Mouse (Mus musculus) lung, postnatal 25 days (tissue): ENCODE data around the gene Lmod1.

Experiments
- DNase-seq: peaks from one replicate; pipeline ENCODE4 v3.0.0; 2022; ENCODE audit warnings: low spot score

Gene Lmod1

DNA sequence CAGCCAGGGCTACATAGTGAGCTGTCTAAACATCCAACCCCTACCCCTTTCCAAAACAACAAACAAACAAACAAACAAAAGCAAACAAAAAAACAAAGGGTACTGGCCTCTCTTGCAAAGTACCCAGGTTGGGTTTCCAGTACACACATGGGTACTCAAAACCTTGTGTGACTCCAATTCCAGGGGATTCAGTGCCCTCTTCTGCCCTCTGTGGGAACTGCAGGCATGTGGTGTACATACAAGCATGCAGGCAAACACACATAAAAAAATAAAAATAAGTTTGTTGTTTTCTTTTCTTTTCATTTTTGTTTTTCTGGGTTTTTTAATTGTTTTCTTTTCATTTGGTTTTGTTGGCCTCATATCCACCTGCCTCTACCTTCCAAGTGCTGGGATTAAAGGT is 37.5 kb downstream of the Lmod1 start:
- no peak for DNase-seq

DNA sequence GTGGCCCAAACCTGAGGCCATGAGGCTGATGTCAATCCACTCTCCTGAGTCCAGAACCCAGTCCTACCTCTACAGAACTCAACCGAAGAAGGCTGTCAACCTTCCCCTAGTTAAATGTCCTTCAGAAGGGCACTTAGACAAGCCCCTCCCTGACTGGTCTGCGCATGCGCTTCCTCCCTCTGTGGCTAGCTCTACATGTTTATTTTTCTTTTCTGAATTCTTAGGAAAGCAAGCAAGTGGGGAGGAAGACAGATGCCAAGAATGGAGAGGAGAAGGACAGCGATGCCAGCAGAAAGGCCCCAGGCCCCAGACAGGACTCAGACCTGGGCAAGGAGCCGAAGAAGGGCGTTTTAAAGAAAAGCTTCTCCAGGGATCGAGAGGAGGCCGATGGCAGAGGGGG is 38.8 kb downstream of the Lmod1 start:
- DNase-seq, result peak; percentile 65

DNA sequence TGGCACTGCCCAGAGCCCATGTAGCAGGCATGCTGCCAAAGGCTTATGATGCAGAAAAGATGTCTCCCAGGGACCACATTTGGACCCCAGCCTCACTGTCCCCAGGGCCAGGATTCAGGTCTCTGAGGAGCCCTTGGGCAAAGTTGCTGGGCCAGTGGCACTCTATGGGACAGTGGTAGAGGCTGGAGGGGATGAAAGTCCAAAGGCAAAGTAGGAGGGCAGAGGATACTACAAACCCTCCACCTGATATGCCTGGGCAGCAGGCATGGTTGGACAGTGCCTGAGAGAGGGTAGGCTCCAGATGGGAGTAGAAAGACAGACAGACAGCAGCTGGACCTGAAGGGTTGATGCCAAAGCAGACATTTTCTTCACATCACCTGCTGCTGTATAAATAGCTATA is 41.8 kb downstream of the Lmod1 start:
- DNase-seq, result no peak

DNA sequence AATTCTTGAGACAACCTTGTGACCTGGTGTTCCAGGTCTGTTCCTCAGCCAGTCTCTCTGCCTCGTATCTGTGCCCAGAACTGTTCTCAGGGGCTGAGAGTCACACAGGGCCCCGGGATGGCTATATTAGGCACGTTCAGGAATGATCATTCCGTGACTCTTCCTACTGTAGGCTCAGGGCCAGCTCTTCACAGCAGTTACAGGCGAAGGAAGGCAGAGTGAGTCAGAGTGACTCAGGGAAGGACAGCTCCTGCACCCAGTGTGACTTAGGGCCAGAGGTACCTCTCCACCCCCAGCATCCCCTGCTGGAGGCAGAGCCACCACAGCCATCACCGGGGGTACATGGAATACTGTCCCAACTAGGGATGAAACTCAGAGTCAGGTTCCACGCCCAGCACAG is 42.4 kb downstream of the Lmod1 start:
- DNase-seq, result no peak

DNA sequence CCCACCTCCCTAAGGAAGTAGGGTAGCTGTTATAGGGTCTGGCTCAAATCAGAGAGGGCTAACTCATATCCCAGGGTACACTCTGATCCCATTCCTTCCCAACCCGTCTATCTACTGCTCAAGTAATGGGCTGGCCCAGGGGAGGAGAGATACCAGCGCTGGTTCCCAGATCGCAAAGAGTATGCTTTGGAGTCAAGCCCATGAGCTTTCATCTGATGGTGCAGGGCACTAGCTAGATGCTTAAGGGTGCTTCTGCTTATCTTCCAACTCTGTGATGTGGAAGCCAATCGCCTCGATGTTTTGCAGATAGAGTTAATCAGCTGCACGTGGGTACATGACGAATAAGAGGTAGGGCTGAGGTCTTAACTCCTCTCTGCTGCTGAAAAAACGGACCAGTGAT is 43.0 kb downstream of the Lmod1 start:
- DNase-seq, result no peak

DNA sequence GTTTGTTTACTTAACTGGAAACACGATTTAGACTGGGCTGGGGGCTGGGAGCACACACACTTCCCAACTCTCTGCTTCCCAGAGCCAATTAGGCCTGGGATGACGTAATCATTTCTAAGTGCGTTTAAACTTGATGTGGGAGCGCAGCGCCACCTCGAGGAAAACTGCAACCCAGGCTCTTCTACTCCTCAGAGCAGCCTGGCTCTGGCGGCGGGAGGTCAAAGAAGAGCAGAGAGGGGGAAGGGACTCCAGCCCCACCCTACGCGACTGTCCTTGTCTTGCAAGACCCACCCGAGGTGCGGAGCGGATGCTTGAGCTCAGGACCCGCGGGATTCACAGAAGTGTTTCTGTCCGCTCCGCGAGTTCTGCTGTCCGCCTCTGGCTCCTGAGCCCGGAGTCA is 43.6 kb downstream of the Lmod1 start:
- peak; percentile 90 for DNase-seq

DNA sequence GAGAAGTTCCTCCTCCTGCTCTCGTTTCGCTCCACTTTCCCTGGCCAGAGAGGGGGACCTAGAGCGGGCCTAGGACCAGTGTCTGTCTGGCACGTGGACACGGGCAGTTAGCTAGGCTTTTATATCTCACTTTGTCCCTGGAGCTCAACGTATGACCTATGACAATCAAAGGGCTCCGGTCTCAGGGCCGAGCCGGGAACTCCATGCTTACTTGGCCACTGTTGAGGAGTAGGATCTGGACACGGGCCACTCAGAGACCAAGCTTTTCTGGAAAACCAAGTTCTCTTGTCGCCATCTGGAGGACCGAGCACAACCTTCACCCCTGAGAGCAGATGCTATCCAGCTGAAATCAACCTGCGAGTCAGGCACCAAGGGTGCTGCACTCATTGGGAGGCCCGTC is 44.4 kb downstream of the Lmod1 start:
- peak; percentile 71 for DNase-seq

DNA sequence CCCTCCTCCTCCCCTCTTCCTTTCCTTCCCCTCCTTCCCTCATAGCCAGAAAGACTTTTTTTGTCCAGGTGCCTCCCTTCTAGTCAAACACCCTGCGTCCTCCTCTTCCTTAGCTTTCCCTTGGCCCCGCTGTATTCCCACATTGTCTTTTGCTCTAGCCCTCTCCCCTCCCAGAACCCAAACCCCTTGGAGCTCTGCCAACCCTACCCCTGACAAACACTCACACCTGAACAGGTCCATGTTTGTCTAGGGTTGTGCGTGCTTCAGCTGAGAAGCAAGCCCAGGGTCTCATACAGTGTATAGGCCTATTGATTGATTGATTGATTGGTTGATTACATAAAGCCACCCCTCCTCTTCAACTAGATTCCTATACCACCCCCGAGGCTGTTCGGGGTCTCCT is 44.8 kb downstream of the Lmod1 start:
- no peak for DNase-seq

DNA sequence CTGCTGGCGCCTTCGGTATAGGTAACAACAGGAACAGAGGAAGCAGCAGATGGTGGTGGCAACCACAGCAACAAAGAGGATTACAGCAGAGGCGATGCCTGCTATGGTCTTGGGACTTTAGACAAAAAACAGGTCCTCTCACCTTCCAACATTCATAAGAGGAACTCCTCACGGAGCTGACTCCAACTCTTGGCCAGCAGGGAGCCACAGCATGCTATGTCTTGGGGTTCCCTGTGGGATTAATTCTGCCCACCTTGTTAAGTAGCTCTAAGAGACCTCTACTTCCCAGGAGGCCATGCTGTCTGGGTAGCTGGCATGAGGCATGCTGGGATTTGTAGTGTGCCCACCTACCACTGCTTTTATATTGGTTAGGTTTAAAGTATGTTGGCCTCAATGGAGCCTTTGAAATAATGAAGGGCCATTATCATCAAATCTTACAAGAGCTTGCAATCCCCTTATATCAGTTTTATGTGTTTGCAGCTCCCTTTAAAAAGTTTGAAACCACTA is 48.6 kb downstream of the Lmod1 start:
- DNase-seq, result no peak

DNA sequence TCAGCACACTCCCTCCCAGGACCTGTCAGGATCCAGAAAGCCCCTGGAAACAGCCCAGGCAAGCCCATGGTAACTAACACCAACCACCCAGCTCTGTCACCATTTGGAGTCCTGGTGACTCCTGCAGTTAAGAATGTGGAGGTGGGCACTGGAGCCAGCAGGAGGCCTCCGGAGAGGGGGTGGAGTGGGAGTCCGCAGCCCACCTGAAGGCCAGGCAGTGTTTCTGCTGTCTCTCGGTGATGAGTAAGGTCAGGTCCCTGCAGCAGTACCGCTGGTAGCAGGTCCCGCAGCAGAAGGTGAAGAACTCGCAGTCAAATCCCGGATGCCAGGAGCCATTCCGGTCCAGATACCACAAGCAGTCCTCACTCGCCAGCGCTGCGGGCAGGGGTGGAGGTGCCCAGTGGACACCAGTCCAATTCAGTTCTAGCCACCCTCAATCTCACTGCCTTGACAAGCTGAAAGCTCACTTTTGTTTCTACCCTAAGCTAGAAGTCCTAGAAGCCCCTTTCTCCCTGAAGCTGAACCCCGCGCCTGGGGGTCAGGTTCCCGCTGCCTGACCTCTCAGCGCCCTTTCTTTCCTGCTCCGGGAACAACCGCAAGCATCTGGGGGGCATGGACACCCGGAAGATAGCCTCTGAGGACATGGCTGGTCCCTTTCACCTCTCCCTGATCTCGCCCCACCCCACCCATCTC is 49.7 kb downstream of the Lmod1 start:
- no peak for DNase-seq

DNA sequence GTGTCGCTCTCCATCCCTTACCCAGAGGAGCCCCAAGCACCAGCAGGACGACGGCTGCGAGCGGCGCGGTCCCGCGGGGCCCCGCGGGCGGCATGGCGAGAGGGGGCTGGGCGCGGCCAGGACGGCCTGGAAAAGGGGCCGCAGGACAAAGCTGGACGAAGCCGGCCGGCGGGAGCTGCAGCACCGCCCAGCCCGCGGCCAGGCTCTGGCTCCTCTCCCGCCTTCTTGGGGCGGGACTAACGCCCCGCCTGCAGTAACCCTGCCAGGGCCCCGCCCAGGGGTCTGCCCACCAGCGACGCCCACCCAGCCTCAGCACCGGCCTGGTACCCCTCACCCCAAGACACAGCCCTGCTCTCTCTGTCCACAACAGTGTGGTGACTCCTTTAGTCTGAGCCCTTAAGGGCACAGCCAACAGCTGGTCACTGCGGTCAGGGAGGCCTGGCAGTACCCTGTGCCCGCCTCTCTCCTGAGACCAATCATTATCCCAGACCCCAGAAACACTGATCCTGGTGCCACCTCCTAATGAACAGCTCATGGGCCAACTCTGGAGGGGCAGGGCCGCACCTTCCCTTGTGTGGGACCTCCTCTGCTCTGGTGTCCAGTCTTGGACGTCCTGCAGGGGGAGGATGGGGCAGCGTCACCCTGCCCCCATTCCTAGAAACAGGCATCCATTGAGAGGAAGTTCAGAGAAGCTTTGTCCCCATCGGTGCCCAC is 50.4 kb downstream of the Lmod1 start, which contains the start of gene Shisa4:
Shisa4 (minus strand) TSS at position 370 of the 714 bp plus-strand sequence.
- DNase-seq, result peak; percentile 37

DNA sequence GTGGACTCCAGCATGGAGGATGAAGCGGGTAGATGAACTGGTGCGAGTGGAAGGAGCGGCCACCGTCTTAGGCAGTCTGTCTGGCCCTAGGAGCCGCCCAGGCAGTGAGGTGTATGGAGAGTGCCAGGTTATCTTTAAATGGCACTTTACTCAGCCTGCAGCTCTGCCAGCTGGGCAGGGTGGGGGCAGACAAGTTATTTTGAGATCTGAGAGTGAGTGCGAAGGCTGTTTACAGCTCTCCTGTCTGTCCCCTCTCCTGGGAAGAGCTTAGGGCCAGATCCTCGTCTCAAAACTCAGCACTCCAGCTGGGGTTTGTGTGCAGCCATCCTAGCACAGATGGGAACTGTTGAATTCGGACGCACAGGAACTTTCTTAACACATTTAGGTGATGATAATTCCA is 54.0 kb downstream of the Lmod1 start:
- no peak for DNase-seq

DNA sequence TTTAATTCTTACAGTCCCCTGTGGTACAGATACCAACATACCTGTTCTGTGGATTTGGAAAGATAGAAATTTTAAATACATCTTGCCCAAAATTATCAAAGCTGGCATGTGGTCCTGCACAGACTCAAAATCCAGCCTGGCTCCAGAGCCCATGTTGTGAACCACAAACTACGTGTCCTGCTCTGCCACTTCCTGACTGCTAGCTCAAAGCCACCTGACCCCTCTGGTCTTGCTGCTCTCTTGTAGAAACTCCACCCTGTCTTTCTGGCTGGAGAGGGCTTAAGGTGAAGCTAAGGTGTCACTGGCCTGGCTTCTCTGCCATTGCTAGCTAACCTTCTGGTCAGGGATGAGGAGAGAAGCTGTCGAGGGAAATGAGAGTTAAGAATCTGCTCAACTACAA is 54.4 kb downstream of the Lmod1 start:
- DNase-seq, result no peak

DNA sequence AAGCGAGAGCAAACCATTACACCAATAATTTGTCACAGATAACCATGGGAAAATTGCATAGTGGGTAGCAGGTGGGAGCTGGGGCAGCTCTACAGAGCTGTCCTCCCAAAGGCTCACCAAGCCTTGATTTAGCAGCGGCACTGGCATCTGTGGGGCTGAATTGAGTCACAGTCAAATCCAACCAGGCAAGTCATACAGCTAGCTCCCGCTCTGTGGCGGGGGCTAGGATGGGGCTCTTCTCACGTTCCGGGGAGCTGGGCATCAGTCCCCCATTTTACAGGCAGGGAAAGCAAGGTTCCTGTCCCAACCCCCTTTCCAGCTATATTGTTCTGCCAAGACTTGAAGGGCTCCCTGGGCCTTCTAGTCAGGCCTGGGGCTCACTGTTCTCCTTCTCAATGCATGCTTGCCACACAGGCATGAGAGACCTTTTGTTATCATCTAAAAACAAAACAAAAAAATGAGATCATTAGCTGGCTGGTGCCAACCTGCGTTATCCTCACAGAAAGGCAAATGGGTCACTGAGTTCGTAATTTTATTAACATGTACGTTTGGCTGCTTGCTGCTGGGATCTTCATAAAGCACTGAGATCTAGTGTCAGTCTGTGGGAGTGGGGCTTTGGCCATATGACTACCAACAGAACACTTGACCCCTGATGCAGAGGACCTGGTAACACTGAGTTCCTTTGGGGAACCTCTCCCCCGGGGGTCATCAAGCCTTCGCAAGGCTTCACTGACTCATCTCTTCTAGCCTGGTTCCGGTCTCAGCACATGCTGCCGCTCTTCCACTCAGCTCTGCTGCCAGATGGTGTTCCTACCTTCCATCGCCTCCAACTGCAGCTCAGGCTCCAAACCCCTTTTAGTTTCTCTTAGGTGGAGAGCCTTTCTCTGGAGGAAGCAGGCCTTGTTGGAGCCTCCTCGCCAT is 55.7 kb downstream of the Lmod1 start:
- no peak for DNase-seq

DNA sequence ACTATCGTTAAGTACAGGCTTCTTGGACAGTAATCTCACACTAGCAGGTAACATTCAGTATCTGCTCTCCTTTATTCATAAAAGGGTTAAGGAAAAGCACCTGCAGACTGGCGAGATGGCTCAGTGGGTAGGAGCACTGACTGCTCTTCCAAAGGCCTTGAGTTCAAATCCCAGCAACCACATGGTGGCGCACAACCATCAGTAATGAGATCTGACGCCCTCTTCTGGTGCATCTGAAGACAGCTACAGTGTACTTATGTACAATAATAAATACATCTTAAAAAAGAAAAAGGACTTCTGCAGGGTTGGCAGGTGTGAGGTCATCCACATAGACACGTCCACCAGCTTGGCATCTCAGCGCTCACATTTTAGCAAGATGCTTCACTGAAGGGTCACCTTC is 57.0 kb downstream of the Lmod1 start:
- DNase-seq, result peak; percentile 19

DNA sequence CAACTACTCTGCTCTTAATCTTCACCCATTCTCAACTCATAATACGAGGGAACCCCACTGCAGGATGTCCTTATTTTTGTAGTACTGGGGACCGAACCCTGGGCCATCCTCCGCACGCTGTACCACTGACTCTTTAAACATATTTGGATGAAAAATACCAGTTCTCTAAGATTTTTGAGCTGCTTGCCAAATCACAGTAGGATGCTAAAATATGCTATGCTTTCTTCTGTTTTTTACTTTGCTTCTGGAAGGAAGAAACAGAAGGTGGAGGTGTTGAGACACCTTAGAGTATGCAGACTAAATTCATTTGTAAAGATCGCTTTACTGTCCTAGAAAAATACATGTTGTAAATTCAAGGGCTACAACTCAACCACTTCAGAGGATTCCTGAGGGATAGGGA is 59.6 kb downstream of the Lmod1 start:
- no peak for DNase-seq

DNA sequence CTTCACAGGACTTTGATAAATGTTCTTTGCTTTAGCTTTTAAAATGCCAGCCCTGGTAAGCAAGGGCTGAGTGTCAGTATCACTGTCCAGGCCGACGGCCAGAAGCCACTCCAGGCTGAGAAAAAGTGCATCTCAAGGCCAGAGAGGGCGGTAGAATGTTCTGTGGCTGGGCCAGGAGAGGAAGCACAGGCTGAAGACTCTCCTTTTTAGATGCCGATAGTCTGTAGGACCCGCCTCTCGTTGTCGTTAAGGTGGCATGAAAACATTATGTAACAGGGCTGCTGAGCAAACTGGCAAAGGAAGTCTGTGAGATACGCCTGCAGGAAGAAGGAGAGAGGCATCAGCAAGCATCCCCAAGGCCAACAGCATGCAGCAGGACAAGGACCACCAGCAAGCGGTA is 60.6 kb downstream of the Lmod1 start:
- DNase-seq, result no peak

DNA sequence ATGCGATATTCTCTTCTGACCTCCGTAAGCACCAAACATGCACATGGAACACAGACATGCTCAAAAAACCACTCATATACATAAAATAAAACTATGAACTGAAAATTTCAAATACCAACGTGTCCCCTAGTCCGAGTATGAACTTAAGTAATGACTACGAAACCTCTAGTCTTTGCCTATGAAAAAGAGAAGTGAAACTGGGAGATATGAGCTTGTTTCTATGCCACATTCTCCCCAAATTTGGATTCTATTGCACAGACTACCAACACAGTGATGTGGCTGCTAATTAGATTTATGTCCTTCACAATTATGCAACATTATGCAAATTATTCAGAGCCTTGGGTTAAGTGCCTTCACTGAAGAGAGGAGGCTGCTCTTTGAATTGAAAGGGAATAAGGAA is 74.9 kb downstream of the Lmod1 start:
- DNase-seq, result no peak

DNA sequence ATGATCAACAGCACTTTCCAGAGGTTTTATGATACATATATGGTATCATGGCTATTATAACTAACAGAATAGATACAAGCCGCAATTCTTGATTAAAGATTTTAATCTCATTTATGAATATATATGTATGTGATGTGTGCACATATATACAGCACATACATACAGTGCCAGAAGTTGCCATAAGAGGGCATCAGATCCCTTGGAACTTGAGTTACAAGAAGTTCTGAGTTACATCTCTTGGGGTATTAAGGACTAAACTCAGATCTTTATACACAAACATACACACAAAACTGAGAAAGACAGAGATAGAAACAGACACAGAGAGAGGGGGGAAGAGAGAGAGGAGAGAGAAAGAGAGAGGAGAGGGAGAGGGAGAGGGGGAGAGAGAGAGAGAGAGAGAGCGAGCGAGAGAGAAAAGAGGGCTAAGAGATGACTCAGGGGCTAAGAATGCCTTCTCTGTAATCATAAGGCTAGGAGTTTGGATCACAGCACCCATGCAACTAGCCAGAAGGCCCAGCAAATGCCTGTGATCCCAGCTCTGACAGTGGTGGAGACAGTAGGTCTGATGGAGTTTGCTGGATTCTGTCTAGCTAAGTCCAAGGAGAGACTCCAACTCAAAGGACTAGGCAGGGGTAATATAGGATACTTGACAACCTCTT is 77.0 kb downstream of the Lmod1 start:
- no peak for DNase-seq

DNA sequence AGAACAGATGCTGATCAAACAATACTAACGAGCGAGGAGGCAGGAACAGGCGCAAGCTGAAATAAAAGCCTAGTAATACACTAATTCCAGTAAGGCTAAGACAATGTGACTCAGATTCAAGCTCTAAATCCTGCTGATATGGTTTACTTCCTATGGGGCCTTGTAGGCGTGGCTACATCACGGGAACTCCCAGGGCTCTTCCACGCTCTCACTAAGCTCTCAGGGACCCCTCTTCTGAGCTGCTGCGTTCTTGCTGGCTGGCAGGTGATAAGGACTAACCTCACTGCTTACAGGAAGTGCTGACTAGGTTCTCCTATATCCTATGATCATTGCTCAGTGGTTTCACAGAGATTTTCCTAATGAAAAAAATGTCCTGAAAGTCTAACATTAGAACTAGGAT is 80.7 kb downstream of the Lmod1 start:
- no peak for DNase-seq

DNA sequence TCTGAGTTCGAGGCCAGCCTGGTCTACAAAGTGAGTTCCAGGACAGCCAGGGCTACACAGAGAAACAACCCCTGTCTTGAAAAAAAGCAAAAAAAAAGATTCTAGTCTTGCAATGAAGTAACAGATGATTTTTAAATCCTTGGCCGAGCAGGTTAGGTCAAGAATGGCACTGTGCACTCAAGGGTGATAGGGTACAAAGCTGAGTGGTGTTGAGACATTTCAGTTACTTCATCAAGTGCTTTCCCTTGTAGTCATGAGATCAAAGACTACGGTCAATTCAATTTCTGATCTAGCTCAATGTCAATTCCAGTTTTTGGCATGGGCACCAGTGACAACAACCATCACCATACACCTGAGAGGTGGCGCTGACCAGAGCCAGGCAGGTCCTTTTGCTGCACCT is 84.4 kb downstream of the Lmod1 start:
- DNase-seq, result no peak

DNA sequence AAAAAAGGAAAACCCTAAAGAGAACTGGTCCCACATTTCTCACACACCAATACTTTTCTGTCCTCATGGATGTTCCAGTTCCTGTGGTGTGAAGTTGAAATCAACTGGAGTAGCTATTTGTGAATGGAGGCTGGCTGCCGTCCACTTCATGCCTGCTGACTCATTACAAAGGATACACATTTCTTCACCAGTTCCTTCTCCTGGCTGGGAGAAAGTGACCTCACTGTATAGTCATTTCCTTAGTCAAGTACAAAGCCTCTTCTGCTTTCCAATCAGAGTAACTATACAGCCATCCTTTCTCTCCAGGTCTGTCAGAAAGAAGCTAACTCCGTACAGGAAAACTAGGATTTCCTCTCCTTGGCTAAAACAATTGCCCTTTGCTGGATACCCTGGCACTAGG is 86.4 kb downstream of the Lmod1 start:
- DNase-seq, result peak; percentile 81
